Comparison of ENCODE assay signal across 8 mouse cellular contexts in genomic region chr2:6273392-6273845, GRCm38 (mm10). TPM values are rescaled to one million over a fixed set of nuclear protein-coding genes. Genes with fewer than 3 reads are reported as not detected.
A peak's percentile ranks its signal among the peaks of the same experiment; 100 is the strongest.
DNase-seq lines count a peak whose midpoint lies in the region; ATAC-seq lines count a peak whose summit lies in the region.

No protein-coding gene starts in this region.

- intact Hi-C loops in gastrocnemius, postnatal 36 days (cut with DNase I), result no loop called here

- H3K27me3 ChIP-seq in embryonic facial prominence, embryonic 10.5 days (replicated peaks; ENCODE audit: low read depth, poor library complexity, severe bottlenecking), result no peaks in the 10 kb centered on the region; the same call in 1 of the 2 replicates

- H3K36me3 ChIP-seq in embryonic facial prominence, embryonic 10.5 days (replicated peaks), result no peaks in the 10 kb centered on the region

- H3K27ac ChIP-seq in embryonic facial prominence, embryonic 10.5 days (replicated peaks), result peak overlapping the region; percentile 79

- ATAC-seq in megakaryocyte-erythroid progenitor cell, adult 5-6 weeks (replicated peaks; ENCODE audit: low FRiP score, low TSS enrichment, poor library complexity, severe bottlenecking), result peak; percentile 60

- WGBS in embryonic facial prominence, embryonic 10.5 days, result 16% methylated on average over 10 of the region's 10 CpGs

- H3K4me1 ChIP-seq in embryonic facial prominence, embryonic 10.5 days, result peaks cover 20% of the 10 kb centered on the region

- peak overlapping the region; percentile 27 for H3K4me3 ChIP-seq in embryonic facial prominence, embryonic 10.5 days

- no peaks in the 10 kb centered on the region for H3K9me3 ChIP-seq in embryonic facial prominence, embryonic 10.5 days

- DNase-seq in kidney, adult 18-20 months, result peak; percentile 8
- no peak for DNase-seq in kidney, adult 11 months
- peak; percentile 60 for DNase-seq in MEL-GATA-1-ER (ENCODE audit: extremely low read depth, low read depth)
- DNase-seq in embryonic facial prominence, embryonic 10.5 days (ENCODE audit: low spot score), result peak; percentile 60
- DNase-seq in kidney, postnatal 36 days, result peak; percentile 21 to 22
- no peak for DNase-seq in ovary, postnatal 10 days (ENCODE audit: low spot score)
- no peak for DNase-seq in gastrocnemius, postnatal 36 days

RNA-seq across cellular contexts. Expression of gene Usp6nl, which starts 49.0 kb away (rescaled TPM):
- polyA plus RNA-seq in embryonic facial prominence, embryonic 10.5 days (2016; fragmentation: Nextera tagmentation; extraction: Ambion mirVana), result 9.4 and 11.6 TPM in 2 replicates
- 38.6 and 43.4 TPM in 2 replicates for total RNA-seq in megakaryocyte-erythroid progenitor cell, adult 5-6 weeks (2014; fragmentation: Nextera tagmentation)
- 31.8 and 53.7 TPM in 2 replicates for total RNA-seq in megakaryocyte-erythroid progenitor cell, adult 5-6 weeks (2017)
- 1 to 10 TPM; 3.5 to 3.6 TPM for total RNA-seq in gastrocnemius, postnatal 36 days (2021)

Comparison
In these comparisons a context has a peak if more than half of its experiments do, and no peak if none do; other contexts are left out.
1. DNase-seq: peak in kidney, adult 18-20 months (single experiment), MEL-GATA-1-ER (single experiment), embryonic facial prominence, embryonic 10.5 days (single experiment) and kidney, postnatal 36 days (2 of 2); none in kidney, adult 11 months (single experiment), ovary, postnatal 10 days (single experiment) and gastrocnemius, postnatal 36 days (0 of 2).
2. RNA of gene Usp6nl, which starts 49.0 kb away (total RNA-seq): 31.8 to 53.7 TPM in megakaryocyte-erythroid progenitor cell, adult 5-6 weeks; 3.5 to 3.6 TPM in gastrocnemius, postnatal 36 days; every median in the first group is over 4 times any median in the second.